Mouse (Mus musculus) CH12.LX (cell line): ENCODE measurements around the gene Gfod2. TPM values are rescaled to one million over a fixed set of nuclear protein-coding genes. Genes with fewer than 3 reads are reported as not detected.

Experiments used
- DNase-seq: peaks from one replicate; pipeline ENCODE4 v3.0.0-alpha.2; 2013; ENCODE audit errors: extremely low read depth
- H3K27ac ChIP-seq: 2 replicates; pipeline ENCODE4 v1.5.1; 2012; ENCODE audit warnings: low read depth, mild to moderate bottlenecking, control low read depth, moderate library complexity; ENCODE audit not compliant: insufficient read depth
- H3K27me3 ChIP-seq: replicated peaks from 2 replicates; pipeline ENCODE3; 2012; ENCODE audit warnings: inconsistent platforms
- H3K36me3 ChIP-seq, 2 experiments: replicated peaks in 1 of 2; 2 replicates each; pipeline versions ENCODE3 to v1.6.1; 2012; ENCODE audit warnings: inconsistent platforms in 1 of 2, low read length in 1 of 2, mild to moderate bottlenecking in 1 of 2, mixed read lengths in 1 of 2, moderate library complexity in 1 of 2; ENCODE audit not compliant: control insufficient read depth in 1 of 2, insufficient read depth in 1 of 2
- H3K4me1 ChIP-seq, 2 experiments: 2 replicates each; pipeline ENCODE4 v1.6.1; 2012; ENCODE audit warnings: inconsistent platforms in 1 of 2, moderate library complexity in 1 of 2; ENCODE audit not compliant: insufficient read depth in 2 of 2, control insufficient read depth in 1 of 2
- H3K4me2 ChIP-seq: 2 replicates; pipeline ENCODE4 v1.6.1; 2012; ENCODE audit warnings: low read depth, mild to moderate bottlenecking, control low read depth; ENCODE audit not compliant: poor library complexity, insufficient read depth, severe bottlenecking
- H3K4me3 ChIP-seq, 3 experiments: fragments of 150-350 bp in 1 of 3; sonication (generic) in 1 of 3; replicated peaks in 1 of 3; 2 replicates each; pipeline versions ENCODE3 to v1.5.1; 2011 to 2012; ENCODE audit warnings: low read depth in 2 of 3, low read length in 2 of 3, mild to moderate bottlenecking in 2 of 3, moderate library complexity in 2 of 3, control low read depth in 1 of 3, improper control_type of control experiment in 1 of 3, inconsistent platforms in 1 of 3, mixed read lengths in 1 of 3; ENCODE audit not compliant: poor library complexity in 1 of 3
- H3K79me2 ChIP-seq: replicated peaks from 2 replicates; pipeline ENCODE4 v1.6.1; 2012; ENCODE audit warnings: mild to moderate bottlenecking, moderate library complexity; ENCODE audit not compliant: control insufficient read depth, poor library complexity, insufficient read depth, severe bottlenecking; ENCODE audit errors: extremely low read depth
- H3K9ac ChIP-seq: 2 replicates; pipeline ENCODE4 v1.6.1; 2012; ENCODE audit warnings: low read depth, mild to moderate bottlenecking, control low read depth, moderate library complexity; ENCODE audit not compliant: insufficient read depth
- H3K9me3 ChIP-seq: replicated peaks from 2 replicates; pipeline ENCODE3; 2012; ENCODE audit warnings: low read length, inconsistent platforms, mixed read lengths
- BHLHE40 ChIP-seq: IDR thresholded peaks from 2 replicates; pipeline ENCODE4 v1.6.1; 2011; ENCODE audit warnings: mild to moderate bottlenecking, low read depth, low read length, improper control_type of control experiment
- CTCF ChIP-seq, 2 experiments: IDR thresholded peaks in 1 of 2; conservative IDR thresholded peaks in 1 of 2; 2 replicates each; pipeline ENCODE4 v1.5.1; 2011 to 2012; ENCODE audit warnings: low read depth in 2 of 2, low read length in 2 of 2, improper control_type of control experiment in 1 of 2, inconsistent platforms in 1 of 2, mild to moderate bottlenecking in 1 of 2, moderate library complexity in 1 of 2
- ELF1 ChIP-seq: IDR thresholded peaks from 2 replicates; pipeline ENCODE4 v1.6.1; 2014; ENCODE audit warnings: low read depth, mild to moderate bottlenecking, inconsistent platforms, low read length, improper control_type of control experiment
- EP300 ChIP-seq: IDR thresholded peaks from 2 replicates; pipeline ENCODE4 v1.6.1; 2011; ENCODE audit warnings: low read length, improper control_type of control experiment
- GABPA ChIP-seq: IDR thresholded peaks from 2 replicates; pipeline ENCODE4 v1.6.1; 2012; ENCODE audit warnings: low read depth, low read length, improper control_type of control experiment, inconsistent platforms; ENCODE audit not compliant: insufficient replicate concordance
- HCFC1 ChIP-seq: IDR thresholded peaks from 2 replicates; pipeline ENCODE4 v1.6.1; 2012; ENCODE audit warnings: low read depth, mild to moderate bottlenecking, inconsistent platforms, low read length, improper control_type of control experiment
- IRF4 ChIP-seq: IDR thresholded peaks from 2 replicates; pipeline ENCODE4 v1.6.1; 2014; ENCODE audit warnings: low read depth, mild to moderate bottlenecking, inconsistent platforms, low read length, improper control_type of control experiment
- JUN ChIP-seq: IDR thresholded peaks from 2 replicates; pipeline ENCODE4 v1.6.1; 2011; ENCODE audit warnings: low read depth, mild to moderate bottlenecking, low read length, improper control_type of control experiment, moderate library complexity; ENCODE audit not compliant: insufficient read depth
- JUND ChIP-seq: conservative IDR thresholded peaks from 2 replicates; pipeline ENCODE4 v1.6.1; 2011; ENCODE audit warnings: low read depth, low read length, improper control_type of control experiment
- KAT2A ChIP-seq: IDR thresholded peaks from 2 replicates; pipeline ENCODE4 v1.6.1; 2012; ENCODE audit warnings: low read length, improper control_type of control experiment, inconsistent platforms; ENCODE audit not compliant: insufficient replicate concordance
- MAFK ChIP-seq: IDR thresholded peaks from 2 replicates; pipeline ENCODE4 v1.6.1; 2011; ENCODE audit warnings: low read length, improper control_type of control experiment; ENCODE audit not compliant: insufficient replicate concordance
- MAX ChIP-seq: IDR thresholded peaks from 2 replicates; pipeline ENCODE4 v1.6.1; 2011; ENCODE audit warnings: low read length, improper control_type of control experiment
- MEF2A ChIP-seq: IDR thresholded peaks from 2 replicates; pipeline ENCODE4 v1.6.1; 2014; ENCODE audit warnings: low read depth, mild to moderate bottlenecking, inconsistent platforms, low read length, improper control_type of control experiment, borderline replicate concordance
- MYC ChIP-seq: IDR thresholded peaks from 2 replicates; pipeline ENCODE4 v1.6.1; 2011; ENCODE audit warnings: low read depth, mild to moderate bottlenecking, improper control_type of control experiment, low read length
- NRF1 ChIP-seq: IDR thresholded peaks from 2 replicates; pipeline ENCODE4 v1.6.1; 2014; ENCODE audit warnings: low read depth, mild to moderate bottlenecking, inconsistent platforms, low read length, improper control_type of control experiment, moderate library complexity
- PAX5 ChIP-seq: IDR thresholded peaks from 2 replicates; pipeline ENCODE4 v1.6.1; 2012; ENCODE audit warnings: low read length, inconsistent platforms, mixed read lengths
- POLR2AphosphoS2 ChIP-seq: IDR thresholded peaks from 2 replicates; pipeline ENCODE4 v1.6.1; 2011; ENCODE audit warnings: low read depth, low read length, improper control_type of control experiment
- RAD21 ChIP-seq: IDR thresholded peaks from 2 replicates; pipeline ENCODE4 v1.6.1; 2011; ENCODE audit warnings: low read depth, mild to moderate bottlenecking, low read length, improper control_type of control experiment, moderate library complexity
- RCOR1 ChIP-seq: conservative IDR thresholded peaks from 2 replicates; pipeline ENCODE4 v1.6.1; 2012; ENCODE audit warnings: low read depth, mild to moderate bottlenecking, inconsistent platforms, low read length, improper control_type of control experiment
- SIN3A ChIP-seq: IDR thresholded peaks from 2 replicates; pipeline ENCODE4 v1.6.1; 2012; ENCODE audit warnings: low read length, improper control_type of control experiment, inconsistent platforms
- SMC3 ChIP-seq: IDR thresholded peaks from 2 replicates; pipeline ENCODE4 v1.6.1; 2011; ENCODE audit warnings: low read depth, low read length, improper control_type of control experiment
- TCF12 ChIP-seq: IDR thresholded peaks from 2 replicates; pipeline ENCODE4 v1.6.1; 2014; ENCODE audit warnings: low read depth, mild to moderate bottlenecking, inconsistent platforms, low read length, improper control_type of control experiment
- UBTF ChIP-seq: IDR thresholded peaks from 2 replicates; pipeline ENCODE4 v1.6.1; 2012; ENCODE audit warnings: low read depth, mild to moderate bottlenecking, inconsistent platforms, low read length, improper control_type of control experiment, moderate library complexity
- USF1 ChIP-seq: IDR thresholded peaks from 2 replicates; pipeline ENCODE4 v1.6.1; 2014; ENCODE audit warnings: low read depth, mild to moderate bottlenecking, inconsistent platforms, low read length, improper control_type of control experiment
- ZC3H11A ChIP-seq: IDR thresholded peaks from 2 replicates; pipeline ENCODE4 v1.6.1; 2012; ENCODE audit warnings: low read depth, mild to moderate bottlenecking, inconsistent platforms, low read length, improper control_type of control experiment
- ZMIZ1 ChIP-seq: IDR thresholded peaks from 2 replicates; pipeline ENCODE4 v1.6.1; 2012; ENCODE audit warnings: low read depth, mild to moderate bottlenecking, inconsistent platforms, low read length, improper control_type of control experiment
- ZNF384 ChIP-seq: IDR thresholded peaks from 2 replicates; pipeline ENCODE4 v1.6.1; 2012; ENCODE audit warnings: low read depth, low read length, improper control_type of control experiment, inconsistent platforms
- dilution Hi-C: fragments of 300-500 bp; cut with MboI; formaldehyde crosslinking; loops from 2 replicates; pipeline ENCODE4 v1.14.3; 2020; ENCODE audit warnings: low sequenced_read_pairs; ENCODE audit not compliant: extremely low pct_unique_long_range_greater_than_20kb, extremely low pct_ligation_motif_present
- in situ Hi-C: fragments of 300-500 bp; cut with MboI; formaldehyde crosslinking; loops from 3 replicates; pipeline ENCODE4 v1.14.3; 2019; ENCODE audit warnings: low sequenced_read_pairs, low pct_ligation_motif_present, low pct_unique_long_range_greater_than_20kb, mixed read lengths
- polyA plus RNA-seq: library from polyadenylated mRNA; unstranded; fragments of >175 nt; gene quantifications from 2 replicates; pipeline ENCODE4 v1.2.1, GENCODE M21; 2012; ENCODE audit warnings: low read depth; ENCODE audit not compliant: insufficient read length
- total RNA-seq, 2 experiments: library from RNA; depleted of rRNA; stranded (reverse); fragments of 300-350 nt in 1 of 2; fragments of >200 nt in 1 of 2; gene quantifications; 2 replicates each; pipeline ENCODE4 v1.2.3; 2012 to 2014

Gfod2 gene
- total and polyA plus RNA-seq, 3 experiments, result 1.7 to 3.1 (median 3.1) TPM

- dilution Hi-C loops (no loop called here), in situ Hi-C loops (no loop called here)
- H3K4me3 ChIP-seq, result peak overlapping the region; percentile 51 to 93 (median 83)
- H3K27ac ChIP-seq, result no peak overlapping the region
- peak overlapping the region; percentile 68 for H3K4me2 ChIP-seq
- H3K36me3 ChIP-seq, result peaks cover 0 to 2% of the 10 kb centered on the region in 2 experiments
- H3K9me3 ChIP-seq, result no peaks in the 10 kb centered on the region
- H3K9ac ChIP-seq, result peak overlapping the region; percentile 56
- H3K4me1 ChIP-seq, result peaks cover 0 to 13% of the 10 kb centered on the region in 2 experiments; a peak in 2 of 4 replicates
- H3K79me2 ChIP-seq, result no peaks in the 10 kb centered on the region
- TF ChIP-seq MEF2A (no peak), ZC3H11A (no peak), RAD21 (no peak), NRF1 (no peak), SMC3 (no peak), UBTF (no peak; the same call in 1 of the 2 replicates), BHLHE40 (no peak), EP300 (no peak), MAFK (no peak), CTCF (conservative IDR thresholded peaks at IDR 0.05 in 1 of 2, IDR thresholded peaks at IDR 0.05 in 1 of 2; ENCODE audit: low read depth in 2 of 2, low read length in 2 of 2) (no peak)
- DNase-seq, result no peak
- no peaks in the 10 kb centered on the region for H3K27me3 ChIP-seq
Observed at GRCm38 (mm10) chr8:105757796-105758276, 628 bp downstream of the Gfod2 start.

DNA sequence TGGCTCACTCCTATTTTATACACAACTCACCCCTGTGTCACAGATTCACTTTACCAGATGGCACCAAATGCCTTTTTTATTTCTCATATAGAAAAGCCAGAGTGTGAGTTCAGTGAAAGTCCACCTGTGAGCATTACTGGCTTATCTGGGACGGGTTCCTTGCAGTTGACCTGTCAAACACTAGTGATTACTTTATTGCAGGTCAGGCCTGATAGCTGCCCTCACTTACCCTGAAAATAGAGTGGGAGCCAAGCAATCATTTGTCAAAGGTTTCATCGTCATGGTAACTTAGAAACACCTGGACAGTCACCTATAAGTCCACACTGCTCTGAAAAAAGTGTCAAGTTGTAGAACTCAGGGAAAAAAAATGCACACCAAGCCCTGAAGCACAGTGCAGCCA, 3.8 kb downstream of the Gfod2 start:
- Histone ChIP-seq H3K4me1 (peaks cover 2 to 13% of the 10 kb centered on the region in 2 experiments; a peak in 3 of 4 replicates), H3K27me3 (no peaks in the 10 kb centered on the region), H3K4me3 (no peak overlapping the region), H3K27ac (no peak overlapping the region), H3K9me3 (no peaks in the 10 kb centered on the region), H3K9ac (no peak overlapping the region), H3K36me3 (peaks cover 0 to 2% of the 10 kb centered on the region in 2 experiments), H3K4me2 (no peak overlapping the region), H3K79me2 (no peaks in the 10 kb centered on the region)
- no peak for TF ChIP-seq JUND
- TF ChIP-seq SIN3A, result no peak
- TF ChIP-seq EP300, result no peak
- no peak for TF ChIP-seq POLR2AphosphoS2
- no peak for TF ChIP-seq ZNF384
- no peak for TF ChIP-seq ELF1
- TF ChIP-seq GABPA, result no peak
- no peak for TF ChIP-seq MAX
- no peak for TF ChIP-seq MYC
- no peak for TF ChIP-seq NRF1
- no peak for TF ChIP-seq KAT2A
- TF ChIP-seq USF1, result no peak
- no peak for TF ChIP-seq IRF4
- TF ChIP-seq HCFC1, result no peak
- no peak for TF ChIP-seq ZMIZ1
- no peak for TF ChIP-seq PAX5
- TF ChIP-seq JUN, result no peak
- TF ChIP-seq RCOR1, result no peak
- TF ChIP-seq TCF12, result no peak
- in situ Hi-C loops (no loop called here), dilution Hi-C loops (no loop called here)
- no peak for DNase-seq
